ENCODE assay signal across 13 mouse cellular contexts in genomic region chr19:60895251-60895880, GRCm38 (mm10). TPM values are rescaled to one million over a fixed set of nuclear protein-coding genes. Genes with fewer than 3 reads are reported as not detected.
DNase-seq lines count a peak whose midpoint lies in the region; ATAC-seq and TF ChIP-seq lines count a peak whose summit lies in the region.
"Had no signal": no experiment of that assay in that cellular context is flagged by ENCODE, and none has a peak within 500 bp of the region (broad histone marks: within the 10 kb centered on the region; RNA-seq: fewer than 3 reads in every experiment).

No protein-coding gene starts in this region.

- no peak overlapping the region for H3K9ac ChIP-seq in lung, embryonic 16.5 days (ENCODE audit: low read length)
- no peak overlapping the region for H3K9ac ChIP-seq in MEL (ENCODE audit: control insufficient read depth, low read depth, low read length, poor library complexity, severe bottlenecking)
- H3K9ac ChIP-seq: hindbrain, embryonic 14.5 days had no signal

- peak; percentile 29 to 38; a peak in 2 of 4 replicates for TF ChIP-seq EP300 in MEL (IDR thresholded peaks at IDR 0.05; ENCODE audit: low read depth in 1 of 2, low read length in 2 of 2)

- H3K79me2 ChIP-seq in MEL (ENCODE audit: control insufficient read depth, insufficient read depth, low read length, poor library complexity) = no peaks in the 10 kb centered on the region; the same call in 1 of the 2 replicates

- no peaks in the 10 kb centered on the region for H3K27me3 ChIP-seq in lung, embryonic 16.5 days (ENCODE audit: control insufficient read depth, insufficient read depth, low read depth, low read length)
- no peaks in the 10 kb centered on the region for H3K27me3 ChIP-seq in MEL (ENCODE audit: control insufficient read depth in 1 of 2, insufficient read depth in 2 of 2, low read length in 2 of 2)

- H3K9me3 ChIP-seq in lung, embryonic 16.5 days (ENCODE audit: control insufficient read depth, low read length) = no peaks in the 10 kb centered on the region
- H3K9me3 ChIP-seq in MEL (replicated peaks; ENCODE audit: insufficient read depth, low read length) = no peaks in the 10 kb centered on the region
- H3K9me3 ChIP-seq: forebrain, embryonic 10.5 days had no signal

- H3K4me3 ChIP-seq in lung, embryonic 16.5 days (ENCODE audit: low read length) = no peak overlapping the region
- peak overlapping the region in 1 of 2 experiments; percentile 39; a peak in 2 of 4 replicates for H3K4me3 ChIP-seq in MEL (ENCODE audit: control insufficient read depth in 1 of 2, insufficient read depth in 1 of 2, low read depth in 2 of 2, low read length in 2 of 2)
- no peak overlapping the region for H3K4me3 ChIP-seq in embryonic fibroblast, embryonic 13.5 days (ENCODE audit: insufficient read depth, low read length)
- H3K4me3 ChIP-seq: forebrain, embryonic 10.5 days had no signal

- no peak for TF ChIP-seq CTCF in MEL (IDR thresholded peaks at IDR 0.05 in 2 of 3, conservative IDR thresholded peaks at IDR 0.05 in 1 of 3; ENCODE audit: control insufficient read depth in 1 of 3, insufficient read depth in 1 of 3, low read depth in 2 of 3, low read length in 3 of 3, poor library complexity in 1 of 3, severe bottlenecking in 1 of 3)
- TF ChIP-seq CTCF in embryonic fibroblast, embryonic 13.5 days (IDR thresholded peaks at IDR 0.05; ENCODE audit: borderline replicate concordance, insufficient read depth, low read length) = no peak

- TF ChIP-seq RAD21 in MEL (IDR thresholded peaks at IDR 0.05; ENCODE audit: low read depth, low read length) = no peak; the same call in 1 of the 2 replicates

- TF ChIP-seq POLR2A in MEL (IDR thresholded peaks at IDR 0.05; ENCODE audit: control insufficient read depth in 1 of 2, insufficient read depth in 1 of 2, low read depth in 1 of 2, low read length in 2 of 2, poor library complexity in 1 of 2) = no peak
- TF ChIP-seq POLR2A in embryonic fibroblast, embryonic 13.5 days (IDR thresholded peaks at IDR 0.05; ENCODE audit: low read depth, low read length) = no peak

- H3K4me2 ChIP-seq in lung, embryonic 16.5 days (ENCODE audit: low read depth, low read length) = no peak overlapping the region
- H3K4me2 ChIP-seq: hindbrain, embryonic 14.5 days had no signal

- 25% methylated on average over 3 of the region's 3 CpGs for WGBS in lung, embryonic 16.5 days

- peaks cover 16% of the 10 kb centered on the region for H3K4me1 ChIP-seq in lung, embryonic 16.5 days (replicated peaks; ENCODE audit: control insufficient read depth, insufficient read depth, low read length)
- peaks cover 9 to 11% of the 10 kb centered on the region in 2 experiments for H3K4me1 ChIP-seq in MEL (ENCODE audit: control insufficient read depth in 1 of 2, insufficient read depth in 2 of 2, low read length in 2 of 2)
- no peaks in the 10 kb centered on the region; the same call in 1 of the 2 replicates for H3K4me1 ChIP-seq in embryonic fibroblast, embryonic 13.5 days (ENCODE audit: control insufficient read depth, insufficient read depth, low read length)

- H3K36me3 ChIP-seq in lung, embryonic 16.5 days (ENCODE audit: control insufficient read depth, insufficient read depth, low read length) = no peaks in the 10 kb centered on the region
- peaks cover 0 to 24% of the 10 kb centered on the region in 2 experiments; a peak in 2 of 4 replicates for H3K36me3 ChIP-seq in MEL (ENCODE audit: control insufficient read depth in 1 of 2, insufficient read depth in 2 of 2, low read length in 2 of 2)
- H3K36me3 ChIP-seq: forebrain, embryonic 10.5 days had no signal

- ATAC-seq in lung, embryonic 16.5 days (ENCODE audit: low read depth) = no peak

- DNase-seq in lung, postnatal 4 days = no peak
- peak; percentile 38 for DNase-seq in MEL (ENCODE audit: low read depth, low spot score)
- peak; percentile 53 for DNase-seq in lung, postnatal 36 days
- DNase-seq in cerebellum, postnatal 36 days = no peak
- no peak for DNase-seq in layer of hippocampus, postnatal 25 days (ENCODE audit: extremely low spot score in 1 of 2, low spot score in 1 of 2)
- DNase-seq: gastrocnemius, postnatal 25 days; right cerebral cortex, postnatal 4 days had no signal

- H3K27ac ChIP-seq in lung, embryonic 16.5 days (ENCODE audit: low read length) = peak overlapping the region; percentile 12; the same call in 1 of the 2 replicates
- H3K27ac ChIP-seq in MEL (ENCODE audit: control insufficient read depth, low read depth, low read length) = no peak overlapping the region
- H3K27ac ChIP-seq in embryonic fibroblast, embryonic 13.5 days (ENCODE audit: insufficient read depth, low read length) = peak overlapping the region; percentile 34; the same call in 1 of the 2 replicates
- H3K27ac ChIP-seq: forebrain, embryonic 10.5 days; hindbrain, embryonic 14.5 days; kidney, postnatal 0 days; macrophage had no signal

TF ChIP-seq in MEL, 35 proteins besides CTCF, POLR2A, EP300 and RAD21:
- TF ChIP-seq MAX (IDR thresholded peaks at IDR 0.05; ENCODE audit: low read length) (peak; percentile 23; the same call in 1 of the 2 replicates), TBP (IDR thresholded peaks at IDR 0.05; ENCODE audit: low read depth, low read length) (no peak), TAL1 (IDR thresholded peaks at IDR 0.05; ENCODE audit: low read length) (no peak), SIN3A (IDR thresholded peaks at IDR 0.05; ENCODE audit: low read length) (peak; percentile 54; the same call in 1 of the 2 replicates), MXI1 (IDR thresholded peaks at IDR 0.05; ENCODE audit: low read depth, low read length) (peak; percentile 69; the same call in 1 of the 2 replicates), CHD1 (IDR thresholded peaks at IDR 0.05; ENCODE audit: low read depth, low read length) (no peak), GATA1 (IDR thresholded peaks at IDR 0.05; ENCODE audit: low read depth, low read length) (peak; percentile 39; the same call in 1 of the 2 replicates), MAFK (IDR thresholded peaks at IDR 0.05; ENCODE audit: borderline replicate concordance, low read depth, low read length) (no peak), NRF1 (IDR thresholded peaks at IDR 0.05; ENCODE audit: insufficient read depth, low read depth, low read length, poor library complexity, severe bottlenecking) (no peak), NELFE (IDR thresholded peaks at IDR 0.05; ENCODE audit: low read depth, low read length) (no peak), SMC3 (IDR thresholded peaks at IDR 0.05; ENCODE audit: low read depth, low read length) (no peak; the same call in 1 of the 2 replicates), TCF12 (IDR thresholded peaks at IDR 0.05; ENCODE audit: low read depth, low read length) (no peak), KAT2A (conservative IDR thresholded peaks at IDR 0.05; ENCODE audit: low read depth, low read length) (no peak), ELF1 (IDR thresholded peaks at IDR 0.05; ENCODE audit: low read depth, low read length) (no peak), ZNF384 (IDR thresholded peaks at IDR 0.05; ENCODE audit: low read depth, low read length) (peak; percentile 79), E2F4 (IDR thresholded peaks at IDR 0.05; ENCODE audit: borderline replicate concordance, low read depth, low read length) (no peak), UBTF (IDR thresholded peaks at IDR 0.05; ENCODE audit: borderline replicate concordance, insufficient read depth, low read depth, low read length) (no peak), ETS1 (IDR thresholded peaks at IDR 0.05; ENCODE audit: low read depth, low read length) (peak; percentile 56)
TF ChIP-seq in MEL: peak in this region for 6.

RNA-seq across cellular contexts. Expression of gene Grk5, which starts 5.8 kb away (rescaled TPM):
- polyA plus RNA-seq in lung, embryonic 16.5 days (2015; fragmentation: Nextera tagmentation; extraction: Ambion mirVana) = 3.5 and 4.9 TPM in 2 replicates
- 3.3 and 4.2 TPM in 2 replicates for total RNA-seq in MEL (2012; rRNA removed)
- polyA plus RNA-seq in MEL (2012; ENCODE audit: insufficient read depth in 1 of 2, insufficient read length in 2 of 2, low read depth in 1 of 2, low replicate concordance in 2 of 2, missing spikeins in 1 of 2) = 1 to 10 TPM in 1 of 2 experiments, not detected in 1; 8.1 TPM
- 10.8 and 11.9 TPM in 2 replicates for polyA plus RNA-seq in embryonic fibroblast, embryonic 13.5 days (2011; ENCODE audit: insufficient read length, low read depth, missing spikeins)
- total RNA-seq in layer of hippocampus, postnatal 25 days (2021) = 10 to 100 TPM in 1 of 2 experiments, 1 to 10 TPM in 1; 8.2 to 10.4 TPM

RNA-seq across cellular contexts. Expression of gene Prdx3, which starts 21.0 kb away (rescaled TPM):
- polyA plus RNA-seq in lung, embryonic 16.5 days (2015; fragmentation: Nextera tagmentation; extraction: Ambion mirVana) = 111 and 120 TPM in 2 replicates
- total RNA-seq in MEL (2012; rRNA removed) = 267 and 271 TPM in 2 replicates
- 100 to 1,000 TPM in 1 of 2 experiments, not detected in 1; 332 TPM for polyA plus RNA-seq in MEL (2012; ENCODE audit: insufficient read depth in 1 of 2, insufficient read length in 2 of 2, low read depth in 1 of 2, low replicate concordance in 2 of 2, missing spikeins in 1 of 2)
- polyA plus RNA-seq in embryonic fibroblast, embryonic 13.5 days (2011; ENCODE audit: insufficient read length, low read depth, missing spikeins) = 109 and 114 TPM in 2 replicates
- total RNA-seq in layer of hippocampus, postnatal 25 days (2021) = 10 to 100 TPM; 75.3 to 81.8 TPM

RNA-seq across cellular contexts. Expression of gene Sfxn4, which starts 34.1 kb away (rescaled TPM):
- polyA plus RNA-seq in lung, embryonic 16.5 days (2015; fragmentation: Nextera tagmentation; extraction: Ambion mirVana) = 6.0 and 7.3 TPM in 2 replicates
- total RNA-seq in MEL (2012; rRNA removed) = 0.85 and 1.3 TPM in 2 replicates
- 1 to 10 TPM in 1 of 2 experiments, not detected in 1; 9.3 TPM for polyA plus RNA-seq in MEL (2012; ENCODE audit: insufficient read depth in 1 of 2, insufficient read length in 2 of 2, low read depth in 1 of 2, low replicate concordance in 2 of 2, missing spikeins in 1 of 2)
- 3.1 and 6.2 TPM in 2 replicates for polyA plus RNA-seq in embryonic fibroblast, embryonic 13.5 days (2011; ENCODE audit: insufficient read length, low read depth, missing spikeins)
- total RNA-seq in layer of hippocampus, postnatal 25 days (2021) = 10 to 100 TPM; 14.5 to 15.2 TPM

Comparison
In these comparisons a context has a peak if more than half of its experiments do, and no peak if none do; other contexts are left out.
1. DNase-seq: peak in MEL (single experiment) and lung, postnatal 36 days (single experiment); none in lung, postnatal 4 days (0 of 2), cerebellum, postnatal 36 days (0 of 2) and layer of hippocampus, postnatal 25 days (0 of 2).